Mouse (Mus musculus): Measurements from ENCODE around the gene Ncapd2. TPM values are rescaled to one million over a fixed set of nuclear protein-coding genes. Genes with fewer than 3 reads are reported as not detected.

Gene Ncapd2
- polyA plus RNA-seq, 1 experiment from 2014 or later, result 167 TPM

DNA sequence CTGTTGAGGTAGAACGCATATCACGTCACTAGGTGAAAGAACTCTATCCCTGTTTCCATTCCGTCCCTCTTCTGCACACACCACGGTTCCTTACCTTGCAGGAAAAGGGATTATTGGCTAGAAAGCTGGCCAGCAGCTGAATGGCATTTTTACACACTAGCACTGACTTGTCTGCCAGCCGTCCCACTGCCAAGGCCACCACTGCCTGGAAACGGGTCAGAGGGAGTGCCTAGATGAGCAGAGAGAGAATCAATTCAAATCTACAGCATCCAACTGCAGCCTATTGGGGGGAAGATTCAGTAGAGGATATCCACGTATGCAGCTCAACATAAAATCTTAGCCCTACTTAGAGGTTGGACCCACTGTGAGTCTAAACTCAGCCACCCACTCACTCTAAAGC, 11.9 kb downstream of the Ncapd2 start:
- H3K36me3 ChIP-seq (ENCODE audit: insufficient read depth), result peaks cover 98% of the 10 kb centered on the region
- 92% methylated on average over 7 of the region's 7 CpGs for WGBS
- DNase-seq, result no peak
- no peaks in the 10 kb centered on the region for H3K9me3 ChIP-seq (ENCODE audit: low read depth, low read length)
- no peak overlapping the region for H3K4me2 ChIP-seq
- no peak for TF ChIP-seq CTCF (IDR thresholded peaks at IDR 0.05; ENCODE audit: low read depth)
- H3K4me1 ChIP-seq (ENCODE audit: insufficient read depth), result no peaks in the 10 kb centered on the region
- no peak overlapping the region for H3K4me3 ChIP-seq (ENCODE audit: low read depth, low read length)
- no peaks in the 10 kb centered on the region for H3K27me3 ChIP-seq (ENCODE audit: insufficient read depth, low read length)
- no peak overlapping the region for H3K9ac ChIP-seq
- no peak overlapping the region for H3K27ac ChIP-seq (ENCODE audit: low read depth)
- ATAC-seq (ENCODE audit: insufficient read depth), result no peak

- H3K27me3 ChIP-seq (ENCODE audit: insufficient read depth, low read length), result no peaks in the 10 kb centered on the region
- DNase-seq (no peak), ATAC-seq (ENCODE audit: insufficient read depth) (no peak)
- no peaks in the 10 kb centered on the region for H3K9me3 ChIP-seq (ENCODE audit: low read depth, low read length)
- peaks cover 100% of the 10 kb centered on the region for H3K36me3 ChIP-seq (ENCODE audit: insufficient read depth)
- H3K27ac ChIP-seq (ENCODE audit: low read depth), result no peak overlapping the region
- H3K4me1 ChIP-seq (ENCODE audit: insufficient read depth), result no peaks in the 10 kb centered on the region
- no peak overlapping the region for H3K4me2 ChIP-seq
- H3K4me3 ChIP-seq (ENCODE audit: low read depth, low read length), result no peak overlapping the region
- no peak for TF ChIP-seq CTCF (IDR thresholded peaks at IDR 0.05; ENCODE audit: low read depth)
- no peak overlapping the region for H3K9ac ChIP-seq
- 86% methylated on average over 5 of the region's 5 CpGs for WGBS
Observed at GRCm38 (mm10) chr6:125175469-125175868, 16.0 kb downstream of the Ncapd2 start.

DNA sequence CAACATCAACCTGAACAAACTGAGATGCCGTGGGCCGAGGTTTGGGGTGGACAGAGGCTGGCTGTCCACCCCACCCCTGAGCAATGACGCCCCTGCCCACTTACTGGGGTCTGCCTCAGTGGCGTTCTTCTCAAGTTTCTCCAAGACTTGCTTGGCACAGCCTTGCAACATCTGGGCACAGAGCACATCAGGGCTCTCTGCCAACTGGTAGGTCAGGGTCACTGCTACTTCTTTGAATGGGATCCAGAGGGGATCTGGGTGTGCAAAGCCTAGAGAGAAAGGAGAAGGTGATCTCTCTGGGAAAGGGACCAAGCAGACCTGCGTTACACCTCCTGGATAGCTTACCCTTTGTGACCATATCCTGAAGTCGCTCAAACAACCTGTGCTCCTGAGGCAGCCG, 18.2 kb downstream of the Ncapd2 start:
- no peaks in the 10 kb centered on the region for H3K4me1 ChIP-seq (ENCODE audit: insufficient read depth)
- DNase-seq, result no peak
- no peaks in the 10 kb centered on the region for H3K27me3 ChIP-seq (ENCODE audit: insufficient read depth, low read length)
- 94% methylated on average over 7 of the region's 7 CpGs for WGBS
- H3K4me3 ChIP-seq (ENCODE audit: low read depth, low read length), result no peak overlapping the region
- no peak overlapping the region for H3K27ac ChIP-seq (ENCODE audit: low read depth)
- no peak overlapping the region for H3K4me2 ChIP-seq
- no peak for ATAC-seq (ENCODE audit: insufficient read depth)
- TF ChIP-seq CTCF (IDR thresholded peaks at IDR 0.05; ENCODE audit: low read depth), result no peak
- H3K36me3 ChIP-seq (ENCODE audit: insufficient read depth), result peaks cover 100% of the 10 kb centered on the region
- no peak overlapping the region for H3K9ac ChIP-seq
- H3K9me3 ChIP-seq (ENCODE audit: low read depth, low read length), result no peaks in the 10 kb centered on the region

- H3K4me1 ChIP-seq (ENCODE audit: insufficient read depth), result peaks cover 3% of the 10 kb centered on the region; the same call in 1 of the 2 replicates
- WGBS, result 54% methylated on average over 2 of the region's 2 CpGs
- no peak for TF ChIP-seq CTCF (IDR thresholded peaks at IDR 0.05; ENCODE audit: low read depth)
- H3K4me3 ChIP-seq (ENCODE audit: low read depth, low read length), result no peak overlapping the region
- DNase-seq (no peak), ATAC-seq (ENCODE audit: insufficient read depth) (no peak)
- no peak overlapping the region for H3K9ac ChIP-seq
- no peak overlapping the region for H3K27ac ChIP-seq (ENCODE audit: low read depth)
- peaks cover 100% of the 10 kb centered on the region for H3K36me3 ChIP-seq (ENCODE audit: insufficient read depth)
- no peaks in the 10 kb centered on the region for H3K27me3 ChIP-seq (ENCODE audit: insufficient read depth, low read length)
- no peak overlapping the region for H3K4me2 ChIP-seq
- no peaks in the 10 kb centered on the region for H3K9me3 ChIP-seq (ENCODE audit: low read depth, low read length)
Observed at GRCm38 (mm10) chr6:125172474-125172873, 19.0 kb downstream of the Ncapd2 start.

- H3K4me3 ChIP-seq (ENCODE audit: low read depth, low read length), result no peak overlapping the region
- no peak for TF ChIP-seq CTCF (IDR thresholded peaks at IDR 0.05; ENCODE audit: low read depth)
- H3K36me3 ChIP-seq (ENCODE audit: insufficient read depth), result peaks cover 84% of the 10 kb centered on the region
- DNase-seq (no peak), ATAC-seq (ENCODE audit: insufficient read depth) (no peak)
- H3K27ac ChIP-seq (ENCODE audit: low read depth), result no peak overlapping the region
- no peaks in the 10 kb centered on the region for H3K9me3 ChIP-seq (ENCODE audit: low read depth, low read length)
- H3K4me1 ChIP-seq (ENCODE audit: insufficient read depth), result peaks cover 12% of the 10 kb centered on the region
- no peaks in the 10 kb centered on the region for H3K27me3 ChIP-seq (ENCODE audit: insufficient read depth, low read length)
- H3K4me2 ChIP-seq, result no peak overlapping the region
- H3K9ac ChIP-seq, result no peak overlapping the region
- 77% methylated on average over 6 of the region's 6 CpGs for WGBS
Observed at GRCm38 (mm10) chr6:125170194-125170593, 21.3 kb downstream of the Ncapd2 start.

- H3K36me3 ChIP-seq (ENCODE audit: insufficient read depth), result peaks cover 78% of the 10 kb centered on the region
- H3K9me3 ChIP-seq (ENCODE audit: low read depth, low read length), result no peaks in the 10 kb centered on the region
- H3K4me1 ChIP-seq (ENCODE audit: insufficient read depth), result peaks cover 20% of the 10 kb centered on the region
- ATAC-seq (ENCODE audit: insufficient read depth) (no peak), DNase-seq (no peak)
- peak overlapping the region; percentile 98; the same call in 1 of the 2 replicates for H3K27ac ChIP-seq (ENCODE audit: low read depth)
- no peak for TF ChIP-seq CTCF (IDR thresholded peaks at IDR 0.05; ENCODE audit: low read depth)
- H3K9ac ChIP-seq, result no peak overlapping the region
- no peak overlapping the region for H3K4me3 ChIP-seq (ENCODE audit: low read depth, low read length)
- H3K27me3 ChIP-seq (ENCODE audit: insufficient read depth, low read length), result no peaks in the 10 kb centered on the region
- 87% methylated on average over 14 of the region's 14 CpGs for WGBS
- no peak overlapping the region for H3K4me2 ChIP-seq
Observed at GRCm38 (mm10) chr6:125168086-125168485, 23.4 kb downstream of the Ncapd2 start.

- Histone ChIP-seq H3K4me3 (ENCODE audit: low read depth, low read length) (peak overlapping the region; percentile 95), H3K4me1 (ENCODE audit: insufficient read depth) (peaks cover 20% of the 10 kb centered on the region), H3K9me3 (ENCODE audit: low read depth, low read length) (no peaks in the 10 kb centered on the region), H3K36me3 (ENCODE audit: insufficient read depth) (peaks cover 76% of the 10 kb centered on the region), H3K9ac (peak overlapping the region; percentile 65), H3K27ac (ENCODE audit: low read depth) (peak overlapping the region; percentile 98), H3K27me3 (ENCODE audit: insufficient read depth, low read length) (no peaks in the 10 kb centered on the region), H3K4me2 (peak overlapping the region; percentile 98)
- ATAC-seq (ENCODE audit: insufficient read depth) (peak; percentile 16; the same call in 1 of the 2 replicates), DNase-seq (peak; percentile 63)
- no peak for TF ChIP-seq CTCF (IDR thresholded peaks at IDR 0.05; ENCODE audit: low read depth)
- 14% methylated on average over 10 of the region's 10 CpGs for WGBS
Observed at GRCm38 (mm10) chr6:125166861-125167650, 24.4 kb downstream of the Ncapd2 start.
